Mouse (Mus musculus): Measurements from ENCODE around the gene Med19. TPM values are rescaled to one million over a fixed set of nuclear protein-coding genes. Genes with fewer than 3 reads are reported as not detected.

The Med19 gene
- 89.1 TPM for polyA plus RNA-seq (2014; fragmentation: Illumina TruSeq; extraction: RNeasy Lipid Tissue Mini Kit (QIAGEN cat#74804))

GRCm38 (mm10) chr2:84677968-84678880 is at the start of gene Med19, which contains the start of gene Gm28635:
Gene Med19, plus strand, starts transcription at chr2:84678402.
Gene Gm28635, minus strand, starts transcription at chr2:84678041.

GRCm38 (mm10) chr2:84650464-84651195 is 27.6 kb upstream of the Med19 start, which contains the start of gene Ctnnd1:
Gene Ctnnd1, minus strand, starts transcription at chr2:84650765.

GRCm38 (mm10) chr2:84658806-84659205 is 19.4 kb upstream of the Med19 start, which contains the start of gene Btbd18:
Gene Btbd18, plus strand, starts transcription at chr2:84659079.

GRCm38 (mm10) chr2:84670569-84670933 is 7.7 kb upstream of the Med19 start, which contains the start of gene Selenoh:
Gene Selenoh, minus strand, starts transcription at chr2:84670770.

GRCm38 (mm10) chr2:84679016-84679415 is 814 bp downstream of the Med19 start, which contains the start of gene Tmx2:
Gene Tmx2, minus strand, starts transcription at chr2:84679140.

GRCm38 (mm10) chr2:84714811-84715561 is 36.8 kb downstream of the Med19 start, which contains the start of gene Zdhhc5:
Gene Zdhhc5, minus strand, starts transcription at chr2:84715180.

GRCm38 (mm10) chr2:84727172-84727858 is 49.1 kb downstream of the Med19 start, which contains the start of gene Clp1:
Gene Clp1, minus strand, starts transcription at chr2:84727350.

GRCm38 (mm10) chr2:84733579-84734300 is 55.5 kb downstream of the Med19 start, which contains the start of gene Ypel4:
Gene Ypel4, plus strand, starts transcription at chr2:84734058.

Other genes starting within 250 kb of the Med19 start
- gene Tfpi, start 201.6 kb upstream of the Med19 start, polyA plus RNA-seq (2014; fragmentation: Illumina TruSeq; extraction: RNeasy Lipid Tissue Mini Kit (QIAGEN cat#74804)): 228 TPM
- 362 TPM for gene Ctnnd1, start 27.6 kb upstream of the Med19 start, polyA plus RNA-seq (2014; fragmentation: Illumina TruSeq; extraction: RNeasy Lipid Tissue Mini Kit (QIAGEN cat#74804))
- gene Btbd18, start 19.3 kb upstream of the Med19 start, polyA plus RNA-seq (2014; fragmentation: Illumina TruSeq; extraction: RNeasy Lipid Tissue Mini Kit (QIAGEN cat#74804)): not detected
- 31.5 TPM for gene Selenoh, start 7.6 kb upstream of the Med19 start, polyA plus RNA-seq (2014; fragmentation: Illumina TruSeq; extraction: RNeasy Lipid Tissue Mini Kit (QIAGEN cat#74804))
- not detected for gene Gm28635, start 361 bp upstream of the Med19 start, polyA plus RNA-seq (2014; fragmentation: Illumina TruSeq; extraction: RNeasy Lipid Tissue Mini Kit (QIAGEN cat#74804))
- 118 TPM for gene Tmx2, start 738 bp downstream of the Med19 start, polyA plus RNA-seq (2014; fragmentation: Illumina TruSeq; extraction: RNeasy Lipid Tissue Mini Kit (QIAGEN cat#74804))
- 74.2 TPM for gene Zdhhc5, start 36.8 kb downstream of the Med19 start, polyA plus RNA-seq (2014; fragmentation: Illumina TruSeq; extraction: RNeasy Lipid Tissue Mini Kit (QIAGEN cat#74804))
- 24.7 TPM for gene Clp1, start 48.9 kb downstream of the Med19 start, polyA plus RNA-seq (2014; fragmentation: Illumina TruSeq; extraction: RNeasy Lipid Tissue Mini Kit (QIAGEN cat#74804))
- gene Ypel4, start 55.7 kb downstream of the Med19 start, polyA plus RNA-seq (2014; fragmentation: Illumina TruSeq; extraction: RNeasy Lipid Tissue Mini Kit (QIAGEN cat#74804)): 1.1 TPM
- gene Gm19426, start 65.3 kb downstream of the Med19 start, polyA plus RNA-seq (2014; fragmentation: Illumina TruSeq; extraction: RNeasy Lipid Tissue Mini Kit (QIAGEN cat#74804)): not detected
- gene Serping1, start 97.0 kb downstream of the Med19 start, polyA plus RNA-seq (2014; fragmentation: Illumina TruSeq; extraction: RNeasy Lipid Tissue Mini Kit (QIAGEN cat#74804)): 45.8 TPM
- gene Ube2l6, start 120.4 kb downstream of the Med19 start, polyA plus RNA-seq (2014; fragmentation: Illumina TruSeq; extraction: RNeasy Lipid Tissue Mini Kit (QIAGEN cat#74804)): 25.2 TPM
- gene Smtnl1, start 144.2 kb downstream of the Med19 start, polyA plus RNA-seq (2014; fragmentation: Illumina TruSeq; extraction: RNeasy Lipid Tissue Mini Kit (QIAGEN cat#74804)): not detected
- 2.7 TPM for gene Timm10, start 148.6 kb downstream of the Med19 start, polyA plus RNA-seq (2014; fragmentation: Illumina TruSeq; extraction: RNeasy Lipid Tissue Mini Kit (QIAGEN cat#74804))
- 2.0 TPM for gene Slc43a1, start 160.4 kb downstream of the Med19 start, polyA plus RNA-seq (2014; fragmentation: Illumina TruSeq; extraction: RNeasy Lipid Tissue Mini Kit (QIAGEN cat#74804))
- not detected for gene Rtn4rl2, start 208.3 kb downstream of the Med19 start, polyA plus RNA-seq (2014; fragmentation: Illumina TruSeq; extraction: RNeasy Lipid Tissue Mini Kit (QIAGEN cat#74804))